Mouse (Mus musculus): ENCODE measurements around the gene Ung. TPM values are rescaled to one million over a fixed set of nuclear protein-coding genes. Genes with fewer than 3 reads are reported as not detected.

Gene Ung
- total RNA-seq, 2 experiments from 2014 or later: 34.0 to 40.7 TPM

GRCm38 (mm10) chr5:114173458-114173857 is 43.3 kb downstream of the Ung start:
- DNase-seq: no peak

DNA sequence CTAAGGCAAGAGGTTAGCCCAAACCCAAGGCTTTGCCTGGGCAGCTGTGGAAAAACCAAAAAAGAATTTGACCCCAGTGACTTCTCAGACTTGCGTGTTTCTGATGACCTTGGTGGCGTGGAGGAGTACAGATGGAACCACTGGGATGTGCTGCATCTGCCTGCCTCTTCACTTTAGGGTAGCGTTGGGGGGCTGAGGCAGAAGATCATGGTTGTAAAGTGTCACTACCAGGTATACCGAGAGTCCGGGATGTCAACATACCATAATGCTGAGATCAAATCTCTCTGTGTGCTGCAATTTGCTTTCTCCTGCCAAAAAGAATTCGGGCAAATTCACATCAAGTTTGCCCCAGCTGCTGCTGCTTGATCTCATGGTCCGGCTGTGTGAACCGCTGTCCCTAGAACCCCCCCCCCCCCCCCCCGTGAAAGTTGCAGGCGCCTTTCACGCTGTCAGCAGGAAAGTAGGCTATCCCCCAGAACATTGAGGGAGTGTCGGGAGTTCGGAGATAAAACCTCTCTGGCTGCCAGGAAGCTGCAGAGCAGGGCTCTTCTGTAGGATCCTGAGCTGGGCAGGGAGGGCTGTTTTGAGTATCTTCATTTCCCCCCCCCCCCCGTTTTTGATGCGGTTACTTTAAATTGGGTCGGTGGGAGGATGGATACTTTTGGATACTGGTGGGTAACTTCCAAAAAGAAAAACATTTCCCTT is 43.8 kb downstream of the Ung start:
- no peak for DNase-seq

DNA sequence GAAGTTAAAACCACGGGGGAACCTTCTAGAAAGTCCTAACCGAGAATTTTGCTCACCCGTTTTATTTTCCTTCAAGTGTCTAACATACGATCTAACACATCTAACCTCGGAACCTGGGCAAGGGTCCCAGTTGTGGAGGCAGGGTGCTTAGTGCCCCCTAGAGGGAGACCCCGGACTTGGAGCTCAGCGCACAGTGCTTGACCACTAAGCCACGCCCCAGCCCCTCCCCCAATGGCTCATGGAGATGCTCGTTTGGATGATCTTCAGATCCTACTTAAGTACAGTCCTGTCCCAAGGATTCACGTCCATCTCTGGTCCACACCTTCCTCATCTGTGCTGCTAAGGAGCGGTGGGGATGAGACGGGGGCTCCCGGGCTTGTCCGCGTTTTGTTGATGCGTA is 44.5 kb downstream of the Ung start:
- peak; percentile 73 for DNase-seq

GRCm38 (mm10) chr5:114175596-114176171 is 45.5 kb downstream of the Ung start:
- peak; percentile 98 for DNase-seq

GRCm38 (mm10) chr5:114176548-114177400 is 46.6 kb downstream of the Ung start:
- no peak for DNase-seq

- no peak for DNase-seq
Measured at GRCm38 (mm10) chr5:114177966-114178719, 48.0 kb downstream of the Ung start.

- peak; percentile 65 for DNase-seq
Measured at GRCm38 (mm10) chr5:114179541-114179940, 49.4 kb downstream of the Ung start.

DNA sequence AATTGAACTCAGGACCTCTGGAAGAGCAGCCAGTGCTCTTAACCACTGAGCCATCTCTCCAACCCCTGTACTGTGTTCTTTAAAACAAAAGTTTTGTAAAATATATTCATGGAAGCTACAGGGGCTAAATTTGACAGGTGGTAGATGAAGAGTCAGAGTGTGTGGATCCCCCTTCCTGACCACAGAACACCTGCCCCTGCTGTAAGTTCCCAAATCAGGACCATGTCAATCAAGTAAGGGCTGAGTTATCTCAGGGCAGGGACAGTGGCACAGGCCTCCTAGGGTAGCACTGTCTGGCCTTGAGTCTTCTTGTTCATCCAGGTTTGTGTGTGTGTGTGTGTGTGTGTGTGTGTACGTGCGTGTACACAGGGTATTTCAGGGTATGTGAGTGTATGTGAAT is 53.3 kb downstream of the Ung start:
- no peak for DNase-seq

DNA sequence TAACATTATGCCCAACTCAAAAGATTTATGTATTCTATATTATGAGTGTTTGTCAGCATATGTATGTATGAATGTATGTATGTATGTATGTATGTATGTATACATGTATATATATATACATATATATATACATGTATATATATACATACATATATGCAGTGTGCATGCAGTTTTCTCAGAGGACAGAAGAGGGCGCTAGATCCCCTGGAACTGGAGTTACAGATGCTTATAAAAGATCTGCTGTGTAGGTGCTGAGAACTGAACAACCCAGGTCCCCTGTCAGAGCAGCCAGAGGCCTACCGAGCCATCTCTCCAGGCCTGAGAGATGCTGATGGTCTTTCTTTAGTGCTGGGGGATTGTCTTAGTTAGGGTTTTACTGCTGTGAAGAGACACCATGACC is 56.9 kb downstream of the Ung start:
- no peak for DNase-seq

Other genes with a start within 250 kb of the Ung start
- 100 to 1,000 TPM in 1 of 2 experiments, 10 to 100 TPM in 1; 92.4 to 108 TPM for gene Coro1c, start 221.6 kb upstream of the Ung start, total RNA-seq (2021)
- 10 to 100 TPM; 24.0 to 25.0 TPM for gene Ssh1, start 136.5 kb upstream of the Ung start, total RNA-seq (2021)
- not detected for gene Dao, start 126.7 kb upstream of the Ung start, total RNA-seq (2021)
- 10 to 100 TPM; 15.9 to 17.8 TPM for gene Usp30, start 64.9 kb upstream of the Ung start, total RNA-seq (2021)
- under 1 TPM in 1 of 2 experiments, not detected in 1; 0.20 TPM for gene Svop, start 38.8 kb upstream of the Ung start, total RNA-seq (2021)
- gene Alkbh2, start 2.2 kb upstream of the Ung start, total RNA-seq (2021): 1 to 10 TPM; 4.8 to 6.4 TPM
- gene Acacb, start 16.1 kb downstream of the Ung start, total RNA-seq (2021): 100 to 1,000 TPM; 101 to 102 TPM
- not detected for gene Foxn4, start 143.4 kb downstream of the Ung start, total RNA-seq (2021)
- under 1 TPM; 0.17 to 0.20 TPM for gene Myo1h, start 158.8 kb downstream of the Ung start, total RNA-seq (2021)

Measured in heart, postnatal 4 days (tissue).